Mouse (Mus musculus): Measurements from ENCODE around the gene Fibp. TPM values are rescaled to one million over a fixed set of nuclear protein-coding genes. Genes with fewer than 3 reads are reported as not detected.

Fibp gene
- total and polyA plus RNA-seq, 3 experiments: 21.9 to 63.5 TPM; not detected in 1

GRCm38 (mm10) chr19:5480016-5480415, 19.6 kb downstream of the Fibp start:
- Histone ChIP-seq H3K27ac (ENCODE audit: control insufficient read depth, low read depth, low read length) (no peak overlapping the region), H3K27me3 (ENCODE audit: control insufficient read depth in 1 of 2, insufficient read depth in 2 of 2, low read length in 2 of 2) (no peaks in the 10 kb centered on the region), H3K79me2 (ENCODE audit: control insufficient read depth, insufficient read depth, low read length, poor library complexity) (no peaks in the 10 kb centered on the region), H3K36me3 (ENCODE audit: control insufficient read depth in 1 of 2, insufficient read depth in 2 of 2, low read length in 2 of 2) (no peaks in the 10 kb centered on the region), H3K9me3 (replicated peaks; ENCODE audit: insufficient read depth, low read length) (no peaks in the 10 kb centered on the region), H3K4me1 (ENCODE audit: control insufficient read depth in 1 of 2, insufficient read depth in 2 of 2, low read length in 2 of 2) (no peaks in the 10 kb centered on the region), H3K9ac (ENCODE audit: control insufficient read depth, low read depth, low read length, poor library complexity, severe bottlenecking) (no peak overlapping the region), H3K4me3 (ENCODE audit: control insufficient read depth in 1 of 2, insufficient read depth in 1 of 2, low read depth in 2 of 2, low read length in 2 of 2) (no peak overlapping the region)
- no peak for TF ChIP-seq POLR2A (IDR thresholded peaks at IDR 0.05; ENCODE audit: control insufficient read depth in 1 of 2, insufficient read depth in 1 of 2, low read depth in 1 of 2, low read length in 2 of 2, poor library complexity in 1 of 2)
- DNase-seq (ENCODE audit: low read depth, low spot score): no peak

GRCm38 (mm10) chr19:5481398-5481797, 21.0 kb downstream of the Fibp start:
- Histone ChIP-seq H3K27me3 (ENCODE audit: control insufficient read depth in 1 of 2, insufficient read depth in 2 of 2, low read length in 2 of 2) (no peaks in the 10 kb centered on the region), H3K9ac (ENCODE audit: control insufficient read depth, low read depth, low read length, poor library complexity, severe bottlenecking) (no peak overlapping the region), H3K27ac (ENCODE audit: control insufficient read depth, low read depth, low read length) (no peak overlapping the region), H3K36me3 (ENCODE audit: control insufficient read depth in 1 of 2, insufficient read depth in 2 of 2, low read length in 2 of 2) (no peaks in the 10 kb centered on the region), H3K79me2 (ENCODE audit: control insufficient read depth, insufficient read depth, low read length, poor library complexity) (no peaks in the 10 kb centered on the region), H3K9me3 (replicated peaks; ENCODE audit: insufficient read depth, low read length) (no peaks in the 10 kb centered on the region), H3K4me1 (ENCODE audit: control insufficient read depth in 1 of 2, insufficient read depth in 2 of 2, low read length in 2 of 2) (no peaks in the 10 kb centered on the region), H3K4me3 (ENCODE audit: control insufficient read depth in 1 of 2, insufficient read depth in 1 of 2, low read depth in 2 of 2, low read length in 2 of 2) (no peak overlapping the region)
- TF ChIP-seq MAFK (IDR thresholded peaks at IDR 0.05; ENCODE audit: borderline replicate concordance, low read depth, low read length) (no peak), SMC3 (IDR thresholded peaks at IDR 0.05; ENCODE audit: low read depth, low read length) (no peak), BHLHE40 (IDR thresholded peaks at IDR 0.05; ENCODE audit: borderline replicate concordance, low read depth, low read length) (no peak), UBTF (IDR thresholded peaks at IDR 0.05; ENCODE audit: borderline replicate concordance, insufficient read depth, low read depth, low read length) (no peak), MYC (IDR thresholded peaks at IDR 0.05; ENCODE audit: low read depth, low read length) (no peak), ZMIZ1 (IDR thresholded peaks at IDR 0.05; ENCODE audit: low read depth, low read length) (no peak), MXI1 (IDR thresholded peaks at IDR 0.05; ENCODE audit: low read depth, low read length) (no peak), NELFE (IDR thresholded peaks at IDR 0.05; ENCODE audit: low read depth, low read length) (no peak), ZKSCAN1 (IDR thresholded peaks at IDR 0.05; ENCODE audit: low read depth, low read length) (no peak), MEF2A (IDR thresholded peaks at IDR 0.05; ENCODE audit: extremely low read depth, insufficient replicate concordance, low read depth, low read length, poor library complexity, severe bottlenecking) (no peak), ZNF384 (IDR thresholded peaks at IDR 0.05; ENCODE audit: low read depth, low read length) (no peak), RCOR1 (IDR thresholded peaks at IDR 0.05; ENCODE audit: low read depth, low read length) (no peak), CHD2 (IDR thresholded peaks at IDR 0.05; ENCODE audit: low read length) (no peak), MYB (IDR thresholded peaks at IDR 0.05; ENCODE audit: low read depth, low read length) (no peak), EP300 (IDR thresholded peaks at IDR 0.05; ENCODE audit: low read depth in 1 of 2, low read length in 2 of 2) (no peak)
- no peak for DNase-seq (ENCODE audit: low read depth, low spot score)
